7 mouse cellular contexts compared by ENCODE assay signal in the genomic region with DNA sequence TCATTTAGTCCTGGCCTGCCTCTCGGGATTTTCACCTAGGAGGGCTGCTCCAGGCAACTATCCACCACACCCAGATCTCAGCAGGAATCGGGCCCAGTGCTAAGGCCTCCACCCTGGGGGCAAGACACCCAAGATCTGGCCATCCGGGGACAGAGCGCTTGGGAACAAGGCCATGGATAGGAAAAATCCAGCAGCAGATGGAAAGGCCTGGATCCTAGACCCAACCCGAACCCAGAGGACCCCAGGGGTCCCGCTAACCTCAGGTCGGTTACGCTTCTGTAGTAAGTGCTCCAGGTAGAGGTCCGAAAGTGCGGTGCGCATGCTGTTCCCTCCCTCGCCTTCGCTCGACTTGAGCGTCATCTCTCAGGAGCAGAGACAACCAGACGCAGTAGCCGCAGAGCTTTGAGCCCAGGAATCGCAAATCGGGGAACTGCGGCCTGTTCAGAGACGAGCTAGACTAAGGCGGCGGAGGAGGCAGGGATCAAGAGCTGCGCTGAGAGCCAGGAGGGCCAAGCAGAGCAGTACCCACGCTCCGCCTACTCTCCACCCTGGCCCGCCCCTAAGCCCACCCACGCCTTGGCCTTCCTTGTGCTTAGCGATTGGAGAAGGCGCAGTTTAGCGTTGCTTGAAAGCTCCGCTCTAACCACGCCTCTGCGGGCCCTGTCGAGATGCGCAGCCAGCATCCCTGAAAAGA. TPM values are rescaled to one million over a fixed set of nuclear protein-coding genes. Genes with fewer than 3 reads are reported as not detected.
A peak's percentile ranks its signal among the peaks of the same experiment; 100 is the strongest.
DNase-seq lines count a peak whose midpoint lies in the region; ATAC-seq and TF ChIP-seq lines count a peak whose summit lies in the region.

A gene (minus strand): TSS at position 550 of the 694 bp plus-strand sequence.

- TF ChIP-seq CTCF in kidney, adult 2 months (conservative IDR thresholded peaks at IDR 0.05; ENCODE audit: insufficient read depth, insufficient read length, low read depth, low read length) = no peak
- TF ChIP-seq CTCF in spleen, adult 2 months (IDR thresholded peaks at IDR 0.05; ENCODE audit: extremely low read depth, insufficient read depth, insufficient read length, insufficient replicate concordance) = no peak

- WGBS in embryonic facial prominence, embryonic 13.5 days = 19% methylated on average over 36 of the region's 36 CpGs
- WGBS in kidney, adult 2 months = 0% methylated on average over 36 of the region's 36 CpGs
- 13% methylated on average over 36 of the region's 36 CpGs for WGBS in limb, embryonic 12.5 days
- WGBS in midbrain, embryonic 15.5 days = 24% methylated on average over 36 of the region's 36 CpGs
- 24% methylated on average over 36 of the region's 36 CpGs for WGBS in spleen, adult 2 months

- no peaks in the 10 kb centered on the region; the same call in 1 of the 2 replicates for H3K4me1 ChIP-seq in embryonic facial prominence, embryonic 13.5 days
- no peaks in the 10 kb centered on the region; the same call in 1 of the 2 replicates for H3K4me1 ChIP-seq in kidney, adult 2 months (ENCODE audit: control insufficient read depth, insufficient read depth, low read length)
- no peaks in the 10 kb centered on the region for H3K4me1 ChIP-seq in limb, embryonic 12.5 days (replicated peaks)
- H3K4me1 ChIP-seq in midbrain, embryonic 15.5 days = no peaks in the 10 kb centered on the region
- 0 out of 2 replicates have a peak, but pooled peaks cover 2% of the 10 kb centered on the region for H3K4me1 ChIP-seq in spleen, adult 2 months (ENCODE audit: control insufficient read depth, insufficient read depth, insufficient read length)

- H3K4me2 ChIP-seq in embryonic facial prominence, embryonic 13.5 days = peak within 1 kb of the TSS; percentile 57
- peak within 1 kb of the TSS; percentile 54 for H3K4me2 ChIP-seq in limb, embryonic 12.5 days
- peak within 1 kb of the TSS; percentile 56 for H3K4me2 ChIP-seq in midbrain, embryonic 15.5 days

- H3K4me3 ChIP-seq in embryonic facial prominence, embryonic 13.5 days = peak within 1 kb of the TSS; percentile 56
- peak within 1 kb of the TSS; percentile 85 for H3K4me3 ChIP-seq in kidney, adult 2 months (ENCODE audit: insufficient read depth, low read depth, low read length)
- peak within 1 kb of the TSS; percentile 49 for H3K4me3 ChIP-seq in limb, embryonic 12.5 days (replicated peaks)
- peak within 1 kb of the TSS; percentile 50 for H3K4me3 ChIP-seq in midbrain, embryonic 15.5 days
- peak within 1 kb of the TSS; percentile 69 for H3K4me3 ChIP-seq in spleen, adult 2 months (ENCODE audit: extremely low read depth, insufficient read depth, insufficient read length)

- ATAC-seq in embryonic facial prominence, embryonic 13.5 days (ENCODE audit: insufficient number of reproducible peaks, insufficient read depth, low FRiP score, low TSS enrichment, low read depth) = peak; percentile 96
- peak; percentile 99 for ATAC-seq in limb, embryonic 12.5 days (ENCODE audit: insufficient number of reproducible peaks, insufficient read depth, low FRiP score, low TSS enrichment, low read depth)
- ATAC-seq in midbrain, embryonic 15.5 days (replicated peaks) = peak; percentile 100

- H3K9ac ChIP-seq in embryonic facial prominence, embryonic 13.5 days = peak within 1 kb of the TSS; percentile 78
- peak within 1 kb of the TSS; percentile 58 for H3K9ac ChIP-seq in limb, embryonic 12.5 days (replicated peaks)
- H3K9ac ChIP-seq in midbrain, embryonic 15.5 days = peak within 1 kb of the TSS; percentile 55

- H3K27ac ChIP-seq in embryonic facial prominence, embryonic 13.5 days = peak within 1 kb of the TSS; percentile 84
- H3K27ac ChIP-seq in kidney, adult 2 months (ENCODE audit: insufficient read depth, low read depth, low read length) = peak within 1 kb of the TSS; percentile 66
- peak within 1 kb of the TSS; percentile 41; the same call in 1 of the 2 replicates for H3K27ac ChIP-seq in limb, embryonic 12.5 days
- H3K27ac ChIP-seq in midbrain, embryonic 15.5 days = peak within 1 kb of the TSS; percentile 48; the same call in 1 of the 2 replicates
- H3K27ac ChIP-seq in spleen, adult 2 months (ENCODE audit: insufficient read depth, low read length) = peak within 1 kb of the TSS; percentile 40; the same call in 1 of the 2 replicates

- no peaks in the 10 kb centered on the region for H3K9me3 ChIP-seq in embryonic facial prominence, embryonic 13.5 days
- H3K9me3 ChIP-seq in limb, embryonic 12.5 days = no peaks in the 10 kb centered on the region
- H3K9me3 ChIP-seq in midbrain, embryonic 15.5 days = no peaks in the 10 kb centered on the region

- DNase-seq in adrenal gland, postnatal 36 days = peak; percentile 83 to 87
- DNase-seq in heart, adult 18-20 months = peak; percentile 86 to 90
- peak; percentile 90 for DNase-seq in kidney, adult 2 months
- DNase-seq in spleen, adult 2 months (ENCODE audit: low read depth in 1 of 2, low spot score in 2 of 2) = peak; percentile 55 to 68

- no peaks in the 10 kb centered on the region for H3K36me3 ChIP-seq in embryonic facial prominence, embryonic 13.5 days
- no peaks in the 10 kb centered on the region for H3K36me3 ChIP-seq in kidney, adult 2 months (ENCODE audit: control insufficient read depth, insufficient read depth, low read length)
- H3K36me3 ChIP-seq in limb, embryonic 12.5 days = no peaks in the 10 kb centered on the region; the same call in 1 of the 2 replicates
- no peaks in the 10 kb centered on the region for H3K36me3 ChIP-seq in midbrain, embryonic 15.5 days (replicated peaks)
- no peaks in the 10 kb centered on the region for H3K36me3 ChIP-seq in spleen, adult 2 months (ENCODE audit: control insufficient read depth, insufficient read depth, low read length)

- H3K27me3 ChIP-seq in embryonic facial prominence, embryonic 13.5 days = no peaks in the 10 kb centered on the region
- no peaks in the 10 kb centered on the region for H3K27me3 ChIP-seq in kidney, adult 2 months (replicated peaks; ENCODE audit: control insufficient read depth, insufficient read depth, low read length)
- no peaks in the 10 kb centered on the region for H3K27me3 ChIP-seq in limb, embryonic 12.5 days
- no peaks in the 10 kb centered on the region for H3K27me3 ChIP-seq in midbrain, embryonic 15.5 days (replicated peaks)
- no peaks in the 10 kb centered on the region for H3K27me3 ChIP-seq in spleen, adult 2 months (ENCODE audit: control insufficient read depth, insufficient read depth, low read length)

- peak; percentile 90 for TF ChIP-seq POLR2A in kidney, adult 2 months (IDR thresholded peaks at IDR 0.05; ENCODE audit: low read depth, low read length)
- TF ChIP-seq POLR2A in spleen, adult 2 months (IDR thresholded peaks at IDR 0.05; ENCODE audit: low read depth, low read length) = no peak

RNA-seq across cellular contexts. Expression of the gene that starts here (rescaled TPM):
- total RNA-seq in adrenal gland, postnatal 36 days (2021) = 10 to 100 TPM; 44.3 to 46.2 TPM
- polyA plus RNA-seq in embryonic facial prominence, embryonic 13.5 days (2015; fragmentation: Nextera tagmentation; extraction: Ambion mirVana) = 50.2 and 52.9 TPM in 2 replicates
- 10 to 100 TPM in 1 of 2 experiments, 1 to 10 TPM in 1; 9.4 to 11.8 TPM for total RNA-seq in heart, adult 18-20 months (2021)
- 143 and 144 TPM in 2 replicates for polyA plus RNA-seq in kidney, adult 2 months (2012; rRNA removed)
- 33.2 and 38.9 TPM in 2 replicates for polyA plus RNA-seq in limb, embryonic 12.5 days (2016; fragmentation: Nextera tagmentation; extraction: Ambion mirVana)
- 20.6 and 22.5 TPM in 2 replicates for polyA plus RNA-seq in midbrain, embryonic 15.5 days (2015; fragmentation: Nextera tagmentation; extraction: Ambion mirVana)
- 113 and 116 TPM in 2 replicates for polyA plus RNA-seq in spleen, adult 2 months (2012; rRNA removed)

Comparison
In these comparisons a context has a peak if more than half of its experiments do, and no peak if none do; other contexts are left out.
1. Peak in every context shown above with its lines: DNase-seq, ATAC-seq, H3K4me3 ChIP-seq and H3K27ac ChIP-seq.